In the genomic region with DNA sequence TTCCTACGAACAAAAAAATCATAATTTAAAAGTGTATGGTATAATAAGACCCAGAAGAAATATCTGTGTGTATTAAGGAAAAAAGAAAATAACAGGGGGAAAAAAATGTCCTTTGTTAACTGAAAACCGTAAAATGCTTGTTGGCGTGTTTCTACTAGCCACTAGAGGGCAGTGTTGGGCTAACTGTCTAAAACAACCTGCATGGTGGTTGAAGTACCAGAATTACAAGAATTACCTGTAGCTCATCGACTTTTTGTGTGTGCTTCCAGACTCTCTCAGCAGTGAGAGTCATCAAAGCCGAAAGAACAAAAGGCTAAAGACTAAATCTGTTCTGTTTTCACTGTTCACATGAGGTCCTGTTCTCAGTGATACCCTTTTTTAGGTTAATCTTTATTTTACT, we compare ENCODE assay signal across 8 mouse cellular contexts. TPM values are rescaled to one million over a fixed set of nuclear protein-coding genes. Genes with fewer than 3 reads are reported as not detected.
DNase-seq lines count a peak whose midpoint lies in the region; ATAC-seq and TF ChIP-seq lines count a peak whose summit lies in the region.

No protein-coding gene starts in this region.

- WGBS in midbrain, embryonic 14.5 days: 27% methylated on average over 5 of the region's 5 CpGs

- no peaks in the 10 kb centered on the region for H3K27me3 ChIP-seq in midbrain, embryonic 14.5 days (ENCODE audit: control insufficient read depth, insufficient read depth, low read length)

- H3K4me2 ChIP-seq in midbrain, embryonic 14.5 days (ENCODE audit: low read length): no peak overlapping the region

- no peak overlapping the region for H3K27ac ChIP-seq in gastrocnemius, adult 2 months
- H3K27ac ChIP-seq in midbrain, embryonic 14.5 days (replicated peaks; ENCODE audit: low read depth, low read length): no peak overlapping the region

- H3K9me3 ChIP-seq in midbrain, embryonic 14.5 days (ENCODE audit: control insufficient read depth, low read length): no peaks in the 10 kb centered on the region

- no peaks in the 10 kb centered on the region for H3K4me1 ChIP-seq in midbrain, embryonic 14.5 days (ENCODE audit: control insufficient read depth, insufficient read depth, low read length)

- no peaks in the 10 kb centered on the region for H3K36me3 ChIP-seq in midbrain, embryonic 14.5 days (ENCODE audit: control insufficient read depth, insufficient read depth, low read length)

- TF ChIP-seq CTCF in gastrocnemius, adult 2 months (IDR thresholded peaks at IDR 0.05): peak; percentile 92

- H3K9ac ChIP-seq in midbrain, embryonic 14.5 days (replicated peaks; ENCODE audit: low read length): no peak overlapping the region

- peak; percentile 34; the same call in 1 of the 2 replicates for ATAC-seq in midbrain, embryonic 14.5 days (ENCODE audit: low FRiP score, low TSS enrichment)

- peak; percentile 27 for DNase-seq in gastrocnemius, adult 2 months
- no peak for DNase-seq in gastrocnemius, adult 8-10 months (ENCODE audit: low spot score in 2 of 2)
- peak; percentile 48 for DNase-seq in urinary bladder, postnatal 25 days (ENCODE audit: low spot score)
- no peak for DNase-seq in urinary bladder, adult 2 months (ENCODE audit: low spot score)
- peak; percentile 75 for DNase-seq in embryo, embryonic 11 days
- DNase-seq in induced T-regulatory cell, adult 2 months (ENCODE audit: low read depth): peak; percentile 82
- DNase-seq in midbrain, embryonic 14.5 days: peak; percentile 87
- no peak for DNase-seq in layer of hippocampus, postnatal 36 days

- intact Hi-C loops in gastrocnemius, adult 2 months (cut with DNase I): loop anchor here (2.0 to 5.0 kb wide), 2 partner anchors 179 to 298 kb away; no protein-coding TSS in a partner anchor

- no peak overlapping the region for H3K4me3 ChIP-seq in gastrocnemius, adult 2 months
- no peak overlapping the region for H3K4me3 ChIP-seq in midbrain, embryonic 14.5 days (replicated peaks; ENCODE audit: low read depth, low read length)

RNA-seq across cellular contexts. Expression of gene Cox18, which starts 20.6 kb away (rescaled TPM):
- total RNA-seq in gastrocnemius, adult 2 months (2021): 10 to 100 TPM in 1 of 2 experiments, 1 to 10 TPM in 1; 8.1 to 11.0 TPM
- 10 to 100 TPM in 1 of 4 experiments, 1 to 10 TPM in 3; 7.6 to 10.3 (median 9.1) TPM for total RNA-seq in gastrocnemius, adult 8-10 months (2022)
- polyA plus RNA-seq in urinary bladder, adult 2 months (2012; rRNA removed): 18.8 and 21.3 TPM in 2 replicates
- polyA plus RNA-seq in midbrain, embryonic 14.5 days (2014; fragmentation: Nextera tagmentation; extraction: Ambion mirVana): 33.1 and 35.9 TPM in 2 replicates
- 10 to 100 TPM; 22.4 to 23.7 TPM for total RNA-seq in layer of hippocampus, postnatal 36 days (2021)

Comparison
In these comparisons a context has a peak if more than half of its experiments do, and no peak if none do; other contexts are left out.
1. DNase-seq: peak in gastrocnemius, adult 2 months (single experiment), urinary bladder, postnatal 25 days (single experiment), embryo, embryonic 11 days (single experiment), induced T-regulatory cell, adult 2 months (single experiment) and midbrain, embryonic 14.5 days (single experiment); none in gastrocnemius, adult 8-10 months (0 of 2), urinary bladder, adult 2 months (single experiment) and layer of hippocampus, postnatal 36 days (0 of 2).